Mouse (Mus musculus) ES-E14 (cell line): ENCODE data around the gene Cuedc1. TPM values are rescaled to one million over a fixed set of nuclear protein-coding genes. Genes with fewer than 3 reads are reported as not detected.

ENCODE experiments used
- DNase-seq: peaks from one replicate; pipeline ENCODE4 v3.0.0-alpha.2; 2013; ENCODE audit warnings: low read depth, low spot score
- H3K27ac ChIP-seq: 2 replicates; pipeline ENCODE4 v1.5.1; 2012; ENCODE audit warnings: low read depth, mild to moderate bottlenecking, low read length, moderate library complexity, mixed read lengths; ENCODE audit not compliant: poor library complexity, insufficient read depth, severe bottlenecking
- H3K36me3 ChIP-seq: 2 replicates; pipeline ENCODE4 v1.6.1; 2012; ENCODE audit warnings: mild to moderate bottlenecking, low read length, moderate library complexity, mixed read lengths; ENCODE audit not compliant: control insufficient read depth, poor library complexity, insufficient read depth, severe bottlenecking
- H3K4me1 ChIP-seq, 2 experiments: fragments of 150-350 bp in 1 of 2; sonication (generic) in 1 of 2; 2 replicates each; pipeline ENCODE4 v1.6.1; 2012; ENCODE audit warnings: low read length in 2 of 2, mild to moderate bottlenecking in 1 of 2, mixed read lengths in 1 of 2; ENCODE audit not compliant: control insufficient read depth in 2 of 2, insufficient read depth in 2 of 2, poor library complexity in 1 of 2
- H3K4me3 ChIP-seq, 2 experiments: fragments of 150-350 bp in 1 of 2; sonication (generic) in 1 of 2; 2 replicates each; pipeline ENCODE4 v1.5.1; 2012; ENCODE audit warnings: low read length in 2 of 2, low read depth in 1 of 2, mild to moderate bottlenecking in 1 of 2, mixed read lengths in 1 of 2; ENCODE audit not compliant: insufficient read depth in 1 of 2, poor library complexity in 1 of 2, severe bottlenecking in 1 of 2
- H3K9ac ChIP-seq: 2 replicates; pipeline ENCODE4 v1.6.1; 2012; ENCODE audit warnings: low read depth, mild to moderate bottlenecking, low read length, mixed read lengths; ENCODE audit not compliant: poor library complexity, insufficient read depth, severe bottlenecking
- H3K9me3 ChIP-seq: fragments of 150-350 bp; sonication (generic); 2 replicates; pipeline ENCODE4 v1.6.1; 2012; ENCODE audit warnings: low read depth, mild to moderate bottlenecking, low read length; ENCODE audit not compliant: control insufficient read depth, insufficient read depth
- CHD2 ChIP-seq: IDR thresholded peaks from 2 replicates; pipeline ENCODE4 v1.6.1; 2014; ENCODE audit warnings: mild to moderate bottlenecking, low read depth, low read length, inconsistent platforms
- HCFC1 ChIP-seq: IDR thresholded peaks from 2 replicates; pipeline ENCODE4 v1.6.1; 2012; ENCODE audit warnings: low read length, inconsistent platforms, borderline replicate concordance; ENCODE audit not compliant: insufficient read depth
- MAFK ChIP-seq: IDR thresholded peaks from 2 replicates; pipeline ENCODE4 v1.6.1; 2014; ENCODE audit warnings: mild to moderate bottlenecking, low read depth, low read length, inconsistent platforms; ENCODE audit not compliant: insufficient read depth
- ZC3H11A ChIP-seq: IDR thresholded peaks from 2 replicates; pipeline ENCODE4 v1.6.1; 2012; ENCODE audit warnings: low read depth, mild to moderate bottlenecking, inconsistent platforms, low read length, borderline replicate concordance
- ZNF384 ChIP-seq: IDR thresholded peaks from 2 replicates; pipeline ENCODE4 v1.6.1; 2012; ENCODE audit warnings: low read depth, low read length, inconsistent platforms
- in situ Hi-C, 2 experiments: fragments of 600-800 bp; cut with MboI; formaldehyde crosslinking; loops; one replicate each; pipeline ENCODE4 v1.15.1; 2025; ENCODE audit warnings: low sequenced_read_pairs in 2 of 2, inconsistent platforms in 1 of 2; ENCODE audit not compliant: unreplicated experiment in 2 of 2
- total RNA-seq: library from RNA; depleted of rRNA; stranded (reverse); fragments of 300-350 nt; gene quantifications from 2 replicates; pipeline ENCODE4 v1.2.3, GENCODE M21; 2012

Cuedc1 gene
- total RNA-seq, 1 experiment: 8.7 TPM

- H3K36me3 ChIP-seq: no peaks in the 10 kb centered on the region
- no peak overlapping the region for H3K27ac ChIP-seq
- H3K9me3 ChIP-seq: no peaks in the 10 kb centered on the region
- peaks cover 8 to 26% of the 10 kb centered on the region in 2 experiments for H3K4me1 ChIP-seq
- TF ChIP-seq MAFK: no peak
- TF ChIP-seq ZC3H11A: no peak
- TF ChIP-seq ZNF384: no peak
- no peak for TF ChIP-seq CHD2
- no peak for TF ChIP-seq HCFC1
- H3K4me3 ChIP-seq: no peak overlapping the region
- in situ Hi-C loops: no loop called here
- H3K9ac ChIP-seq: no peak overlapping the region
- DNase-seq: no peak
Observed at GRCm38 (mm10) chr11:88117356-88118090, 19.7 kb downstream of the Cuedc1 start.

GRCm38 (mm10) chr11:88118091-88118440 lies 20.2 kb downstream of the Cuedc1 start:
- in situ Hi-C loops: no loop called here
- Histone ChIP-seq H3K27ac (no peak overlapping the region), H3K4me1 (peaks cover 8 to 29% of the 10 kb centered on the region in 2 experiments), H3K9ac (peak overlapping the region; percentile 14; the same call in 1 of the 2 replicates), H3K9me3 (no peaks in the 10 kb centered on the region), H3K4me3 (no peak overlapping the region), H3K36me3 (no peaks in the 10 kb centered on the region)
- DNase-seq: no peak
- TF ChIP-seq MAFK (no peak), HCFC1 (no peak), CHD2 (no peak), ZNF384 (no peak), ZC3H11A (no peak)

DNA sequence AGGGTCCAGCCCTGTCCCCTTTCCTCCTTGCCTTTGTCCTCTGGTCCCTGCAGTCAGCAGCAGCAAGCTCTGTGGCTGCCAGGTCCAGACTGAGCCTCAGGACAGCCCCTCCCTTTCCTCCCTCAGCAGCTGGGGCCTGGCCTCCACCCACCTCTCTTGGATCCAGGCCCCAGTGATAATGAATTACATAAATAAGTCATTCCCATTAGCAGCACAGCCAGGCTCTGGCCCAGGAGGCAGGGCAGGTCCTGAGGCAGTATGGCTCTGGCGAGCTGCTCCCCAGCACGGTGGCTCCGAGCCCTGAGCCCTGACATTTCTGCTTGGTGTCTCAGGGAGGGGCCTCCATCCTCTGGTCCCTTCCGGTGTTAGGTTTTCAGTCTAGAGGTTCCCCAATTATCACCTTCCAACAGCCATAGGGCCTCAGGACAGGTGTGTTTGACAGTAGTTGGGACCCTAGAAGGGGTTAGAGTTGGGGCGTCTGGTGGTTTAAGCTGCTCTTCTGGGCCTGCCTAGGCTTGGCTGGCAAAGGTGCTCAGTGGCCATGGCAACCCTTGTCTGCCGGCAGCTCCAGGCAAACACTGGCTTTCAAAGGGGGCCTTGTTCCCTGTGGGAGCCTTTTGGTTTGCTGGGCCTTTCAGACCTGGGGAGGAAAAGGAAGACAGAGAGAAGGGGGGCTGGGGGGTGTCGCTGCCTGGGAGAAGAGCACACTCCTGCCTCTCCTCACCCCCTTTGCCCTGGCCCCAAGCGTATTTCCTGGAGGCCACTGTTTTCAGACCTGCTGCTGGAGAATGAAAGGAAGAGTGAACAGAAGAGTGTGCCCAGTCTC lies 21.2 kb downstream of the Cuedc1 start:
- Histone ChIP-seq H3K9ac (no peak overlapping the region; the same call in 1 of the 2 replicates), H3K9me3 (no peaks in the 10 kb centered on the region), H3K27ac (peak overlapping the region; percentile 17; the same call in 1 of the 2 replicates), H3K4me1 (peaks cover 10 to 38% of the 10 kb centered on the region in 2 experiments), H3K4me3 (no peak overlapping the region), H3K36me3 (no peaks in the 10 kb centered on the region)
- in situ Hi-C loops: no loop called here
- DNase-seq: no peak
- no peak for TF ChIP-seq HCFC1
- TF ChIP-seq ZC3H11A: no peak
- TF ChIP-seq CHD2: no peak
- TF ChIP-seq MAFK: no peak
- TF ChIP-seq ZNF384: no peak

DNA sequence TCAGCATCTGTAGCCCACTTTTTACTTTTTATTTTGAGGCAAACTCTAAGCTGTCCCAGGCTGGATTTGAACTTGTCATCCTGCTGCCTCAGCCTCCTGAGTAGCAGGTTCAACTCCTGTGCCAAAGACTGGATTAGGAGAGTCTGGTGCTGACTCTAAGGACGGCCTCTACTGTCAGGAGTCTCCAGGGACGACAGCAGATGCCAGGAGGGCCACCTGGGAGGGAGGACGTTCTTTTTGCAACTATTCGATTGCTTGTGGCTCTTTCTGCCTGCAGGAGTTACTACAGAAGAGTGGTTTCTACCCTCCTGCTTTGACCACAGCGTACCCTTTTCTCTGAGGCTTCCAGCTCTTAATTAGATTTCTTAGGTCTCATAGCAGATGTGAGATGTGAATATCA lies 24.7 kb downstream of the Cuedc1 start:
- H3K4me3 ChIP-seq: no peak overlapping the region
- no peak overlapping the region for H3K9ac ChIP-seq
- no peak for DNase-seq
- TF ChIP-seq CHD2 (no peak), ZC3H11A (no peak), ZNF384 (no peak), MAFK (no peak), HCFC1 (no peak)
- peaks cover 10 to 38% of the 10 kb centered on the region in 2 experiments for H3K4me1 ChIP-seq
- H3K27ac ChIP-seq: peak overlapping the region; percentile 72; the same call in 1 of the 2 replicates
- in situ Hi-C loops: no loop called here
- H3K36me3 ChIP-seq: no peaks in the 10 kb centered on the region
- H3K9me3 ChIP-seq: no peaks in the 10 kb centered on the region
